Mouse (Mus musculus) MEL (cell line): ENCODE data around the gene C9.

Experiments
- CHD2 ChIP-seq: IDR thresholded peaks from 2 replicates; pipeline ENCODE4 v1.6.1; 2011; ENCODE audit warnings: low read length, improper control_type of control experiment
- CTCF ChIP-seq, 3 experiments: IDR thresholded peaks in 2 of 3; conservative IDR thresholded peaks in 1 of 3; 2 replicates each; pipeline ENCODE4 v1.5.1; 2011 to 2012; ENCODE audit warnings: low read length in 3 of 3, low read depth in 2 of 3, mild to moderate bottlenecking in 2 of 3, improper control_type of control experiment in 1 of 3, inconsistent platforms in 1 of 3, mixed read lengths in 1 of 3, moderate library complexity in 1 of 3; ENCODE audit not compliant: control insufficient read depth in 1 of 3, insufficient read depth in 1 of 3, poor library complexity in 1 of 3, severe bottlenecking in 1 of 3
- EP300 ChIP-seq, 2 experiments: IDR thresholded peaks; 2 replicates each; pipeline ENCODE4 v1.6.1; 2011; ENCODE audit warnings: improper control_type of control experiment in 2 of 2, low read length in 2 of 2, low read depth in 1 of 2, mild to moderate bottlenecking in 1 of 2
- JUND ChIP-seq: IDR thresholded peaks from 2 replicates; pipeline ENCODE4 v1.6.1; 2011; ENCODE audit warnings: low read depth, mild to moderate bottlenecking, improper control_type of control experiment, low read length
- MAX ChIP-seq: IDR thresholded peaks from 2 replicates; pipeline ENCODE4 v1.6.1; 2011; ENCODE audit warnings: low read length, improper control_type of control experiment
- MAZ ChIP-seq: IDR thresholded peaks from 2 replicates; pipeline ENCODE4 v1.6.1; 2012; ENCODE audit warnings: low read depth, mild to moderate bottlenecking, inconsistent platforms, low read length, improper control_type of control experiment
- MYB ChIP-seq: IDR thresholded peaks from 2 replicates; pipeline ENCODE4 v1.6.1; 2011; ENCODE audit warnings: mild to moderate bottlenecking, low read depth, low read length, improper control_type of control experiment
- NRF1 ChIP-seq: IDR thresholded peaks from 2 replicates; pipeline ENCODE4 v1.6.1; 2014; ENCODE audit warnings: low read depth, mild to moderate bottlenecking, inconsistent platforms, low read length, improper control_type of control experiment, moderate library complexity; ENCODE audit not compliant: poor library complexity, insufficient read depth, severe bottlenecking
- POLR2A ChIP-seq, 2 experiments: IDR thresholded peaks; 2 replicates each; pipeline ENCODE4 v1.6.1; 2011 to 2012; ENCODE audit warnings: low read length in 2 of 2, mild to moderate bottlenecking in 2 of 2, control low read depth in 1 of 2, improper control_type of control experiment in 1 of 2, low read depth in 1 of 2, moderate library complexity in 1 of 2; ENCODE audit not compliant: control insufficient read depth in 1 of 2, insufficient read depth in 1 of 2, poor library complexity in 1 of 2
- SIN3A ChIP-seq: IDR thresholded peaks from 2 replicates; pipeline ENCODE4 v1.6.1; 2012; ENCODE audit warnings: low read length, improper control_type of control experiment, inconsistent platforms
- TAL1 ChIP-seq: IDR thresholded peaks from 2 replicates; pipeline ENCODE4 v1.6.1; 2012; ENCODE audit warnings: mild to moderate bottlenecking, inconsistent platforms, low read length, moderate library complexity, mixed read lengths
- UBTF ChIP-seq: IDR thresholded peaks from 2 replicates; pipeline ENCODE4 v1.6.1; 2012; ENCODE audit warnings: low read depth, mild to moderate bottlenecking, inconsistent platforms, low read length, improper control_type of control experiment, moderate library complexity, borderline replicate concordance; ENCODE audit not compliant: insufficient read depth
- USF1 ChIP-seq: IDR thresholded peaks from 2 replicates; pipeline ENCODE4 v1.6.1; 2014; ENCODE audit warnings: low read depth, mild to moderate bottlenecking, inconsistent platforms, low read length, improper control_type of control experiment, moderate library complexity
- ZC3H11A ChIP-seq: IDR thresholded peaks from 2 replicates; pipeline ENCODE4 v1.6.1; 2012; ENCODE audit warnings: low read depth, mild to moderate bottlenecking, inconsistent platforms, low read length, improper control_type of control experiment

- no peak for TF ChIP-seq MYB
- no peak for TF ChIP-seq TAL1
- TF ChIP-seq JUND, result no peak
- no peak for TF ChIP-seq CHD2
- TF ChIP-seq EP300 (IDR thresholded peaks at IDR 0.05; ENCODE audit: low read depth in 1 of 2, low read length in 2 of 2), result no peak
- TF ChIP-seq POLR2A (IDR thresholded peaks at IDR 0.05; ENCODE audit: control insufficient read depth in 1 of 2, insufficient read depth in 1 of 2, low read depth in 1 of 2, low read length in 2 of 2, poor library complexity in 1 of 2), result no peak
- no peak for TF ChIP-seq MAX
- TF ChIP-seq NRF1, result no peak
- no peak for TF ChIP-seq SIN3A
- TF ChIP-seq ZC3H11A, result no peak
- no peak for TF ChIP-seq CTCF (IDR thresholded peaks at IDR 0.05 in 2 of 3, conservative IDR thresholded peaks at IDR 0.05 in 1 of 3; ENCODE audit: control insufficient read depth in 1 of 3, insufficient read depth in 1 of 3, low read depth in 2 of 3, low read length in 3 of 3, poor library complexity in 1 of 3, severe bottlenecking in 1 of 3)
- no peak for TF ChIP-seq USF1
- no peak for TF ChIP-seq UBTF
- TF ChIP-seq MAZ, result no peak
Measured at GRCm38 (mm10) chr15:6498396-6499070, 53.4 kb downstream of the C9 start.
